Mouse (Mus musculus) stomach, postnatal 0 days (tissue): ENCODE measurements at regions not wholly inside any gene's neighbourhood (a gene's known extent, or its start where the extent isn't known, plus 50 kb on each side); places are given as distances from the start of the nearest gene placed in this dataset.

Source experiments
- CTCF ChIP-seq: IDR thresholded peaks from 2 replicates; pipeline ENCODE4 v1.5.1; 2016; ENCODE audit warnings: antibody characterized with exemption, low read depth, mild to moderate bottlenecking, moderate library complexity
- EP300 ChIP-seq: optimal IDR thresholded peaks from 2 replicates; pipeline ENCODE3; 2016; ENCODE audit warnings: antibody characterized with exemption

GRCm38 (mm10) chr5:4257048-4257750 is 65.0 kb downstream of the Mterf1b start:
- TF ChIP-seq CTCF, result no peak; the same call in 1 of the 2 replicates
- TF ChIP-seq EP300, result no peak
